Mouse (Mus musculus): ENCODE measurements around the gene Gm49711.

GRCm38 (mm10) chr16:92129843-92130242 is 71.7 kb downstream of the Gm49711 start:
- TF ChIP-seq CHD2 (IDR thresholded peaks at IDR 0.05; ENCODE audit: low read depth, low read length), result no peak
- no peak for TF ChIP-seq ZNF384 (IDR thresholded peaks at IDR 0.05; ENCODE audit: low read depth, low read length)
- no peak for TF ChIP-seq MAFK (IDR thresholded peaks at IDR 0.05; ENCODE audit: insufficient read depth, low read depth, low read length)
